Mouse (Mus musculus) kidney, postnatal 0 days (tissue): ENCODE data around the gene Carns1. TPM values are rescaled to one million over a fixed set of nuclear protein-coding genes. Genes with fewer than 3 reads are reported as not detected.
A peak's percentile ranks its signal among the peaks of the same experiment; 100 is the strongest.

Experiments used
- ATAC-seq: fragments of 200-750 bp; cut with Nextera tagmentation; replicated peaks from 2 replicates; pipeline ENCODE4 v1.8.0; 2017; ENCODE audit warnings: low read depth, moderate number of reproducible peaks, moderate TSS enrichment, moderate library complexity; ENCODE audit not compliant: low FRiP score
- DNase-seq: peaks from one replicate; pipeline ENCODE4 v3.0.0-alpha.2; 2016; ENCODE audit warnings: low spot score
- H3K27ac ChIP-seq: fragments of 300-500 bp; sonication (generic); 2 replicates; pipeline ENCODE4 v1.5.1; 2014; ENCODE audit warnings: mild to moderate bottlenecking
- H3K27me3 ChIP-seq: fragments of 300-500 bp; sonication (generic); 2 replicates; pipeline ENCODE4 v1.6.1; 2014; ENCODE audit warnings: low read length, mixed read lengths; ENCODE audit not compliant: insufficient read depth
- H3K36me3 ChIP-seq: fragments of 300-500 bp; sonication (generic); 2 replicates; pipeline ENCODE4 v1.6.1; 2014; ENCODE audit warnings: low read length, mixed read lengths; ENCODE audit not compliant: insufficient read depth
- H3K4me1 ChIP-seq: fragments of 300-500 bp; sonication (generic); replicated peaks from 2 replicates; pipeline ENCODE4 v1.6.1; 2014; ENCODE audit warnings: antibody characterized with exemption, low read length, mixed read lengths; ENCODE audit not compliant: insufficient read depth
- H3K4me2 ChIP-seq: fragments of 300-500 bp; sonication (generic); 2 replicates; pipeline ENCODE4 v1.6.1; 2014; ENCODE audit warnings: mild to moderate bottlenecking, low read length, moderate library complexity, mixed read lengths
- H3K4me3 ChIP-seq: fragments of 300-500 bp; sonication (generic); replicated peaks from 2 replicates; pipeline ENCODE4 v1.5.1; 2014; ENCODE audit warnings: low read depth, low read length
- H3K9ac ChIP-seq: fragments of 300-500 bp; sonication (generic); 2 replicates; pipeline ENCODE4 v1.6.1; 2014; ENCODE audit warnings: low read depth, low read length
- H3K9me3 ChIP-seq: fragments of 300-500 bp; sonication (generic); replicated peaks from 2 replicates; pipeline ENCODE4 v1.6.1; 2016; ENCODE audit warnings: low read length, inconsistent platforms, mixed read lengths
- CTCF ChIP-seq: IDR thresholded peaks from 2 replicates; pipeline ENCODE4 v1.5.1; 2016; ENCODE audit warnings: antibody characterized with exemption, low read depth, mild to moderate bottlenecking, moderate library complexity
- WGBS: fragments of 180-500 bp; shearing (Covaris S2); extraction: QIAGEN DNeasy Blood & Tissue Kit; methylation state at CpG from one replicate; pipeline ENCODE4 v1.1.7; 2014; 5-methylcytosine and 5-hydroxymethylcytosine counted together
- polyA plus RNA-seq: library from polyadenylated mRNA; unstranded; fragments of >200 nt; fragmentation: Nextera tagmentation; extraction: Ambion mirVana; gene quantifications from 2 replicates; pipeline ENCODE4 v1.2.1, GENCODE M21; 2015

Carns1 gene
- polyA plus RNA-seq, 1 experiment from 2014 or later: 3.3 TPM

DNA sequence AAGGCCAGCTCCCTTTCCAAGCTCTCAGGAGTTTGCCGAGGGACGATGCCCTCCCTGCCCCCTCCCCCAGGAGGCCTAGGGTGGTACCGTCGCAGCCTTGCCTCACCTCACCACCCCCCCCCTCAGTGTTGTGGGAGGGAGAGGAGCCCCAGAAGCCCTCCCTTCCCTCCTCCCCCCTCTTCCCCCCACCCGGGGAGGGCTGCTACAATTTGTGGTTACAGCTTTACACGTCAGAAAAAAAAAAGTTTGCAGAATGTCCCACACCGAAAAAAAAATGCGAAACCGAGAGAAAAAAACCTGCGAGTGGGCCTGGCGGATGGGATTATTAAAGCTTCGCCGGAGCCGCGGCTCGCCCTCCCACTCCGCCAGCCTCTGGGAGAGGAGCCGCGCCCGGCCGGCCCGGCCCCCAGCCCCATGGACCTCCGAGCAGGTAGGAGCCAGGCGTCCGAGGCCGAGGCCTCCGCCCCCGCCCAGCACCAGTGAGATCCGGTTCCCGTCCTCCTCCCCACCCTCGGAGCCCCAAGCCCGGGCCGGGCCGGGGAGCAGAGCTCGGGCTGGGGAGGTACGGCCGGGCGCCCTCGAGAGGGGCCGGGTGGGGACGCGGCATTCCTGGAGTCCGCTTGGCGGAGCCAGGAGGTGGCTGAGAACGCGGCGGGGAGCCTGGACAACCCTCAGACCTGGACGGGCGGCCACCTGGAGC is 38.9 kb upstream of the Carns1 start, which contains the start of the genes Clcf1 and AC109138.7:
Gene Clcf1, plus strand, starts transcription at position 168 of the 700 bp plus-strand sequence.
Gene AC109138.7, plus strand, starts transcription at position 287 of the 700 bp plus-strand sequence.
- under 1% methylated on average over 48 of the region's 49 CpGs for WGBS
- peak within 1 kb of the TSS; percentile 95 for H3K4me2 ChIP-seq
- TF ChIP-seq CTCF: no peak
- DNase-seq (peak; percentile 58), ATAC-seq (peak; percentile 58)
- H3K9ac ChIP-seq: peak within 1 kb of the TSS; percentile 98
- no peaks in the 10 kb centered on the region for H3K27me3 ChIP-seq
- no peaks in the 10 kb centered on the region for H3K9me3 ChIP-seq
- no peaks in the 10 kb centered on the region for H3K36me3 ChIP-seq
- peak within 1 kb of the TSS; percentile 91 for H3K4me3 ChIP-seq
- peaks cover 31% of the 10 kb centered on the region for H3K4me1 ChIP-seq
- peak within 1 kb of the TSS; percentile 97 for H3K27ac ChIP-seq

DNA sequence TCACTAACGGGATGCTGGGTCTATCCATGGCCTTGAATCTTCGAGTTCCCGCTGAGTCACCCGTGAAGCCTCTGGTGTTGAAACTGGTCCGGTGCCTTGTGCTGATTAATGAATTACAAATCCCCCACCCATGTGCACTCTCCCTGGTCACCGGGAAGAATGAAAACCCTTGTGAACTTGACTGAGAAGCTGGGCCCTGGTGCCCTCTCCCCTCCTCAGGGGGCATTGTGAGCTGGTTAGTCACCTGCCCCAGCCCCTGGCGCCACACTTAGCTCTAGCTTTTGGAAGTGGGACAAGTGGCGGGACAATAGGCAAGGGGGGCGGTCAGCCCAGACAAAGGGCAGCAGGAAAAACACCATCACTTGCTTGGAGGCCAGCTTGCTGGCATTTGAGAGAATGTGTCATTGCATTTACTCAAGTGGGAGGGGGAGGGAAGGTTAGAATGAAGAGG is 38.3 kb upstream of the Carns1 start:
- ATAC-seq: peak; percentile 57
- H3K27ac ChIP-seq: peak overlapping the region; percentile 97
- H3K4me1 ChIP-seq: peaks cover 31% of the 10 kb centered on the region
- H3K9me3 ChIP-seq: no peaks in the 10 kb centered on the region
- peak; percentile 75 for DNase-seq
- H3K27me3 ChIP-seq: no peaks in the 10 kb centered on the region
- peak overlapping the region; percentile 98 for H3K9ac ChIP-seq
- WGBS: 12% methylated on average over 9 of the region's 9 CpGs
- peak overlapping the region; percentile 95 for H3K4me2 ChIP-seq
- no peaks in the 10 kb centered on the region for H3K36me3 ChIP-seq
- peak overlapping the region; percentile 91 for H3K4me3 ChIP-seq
- no peak for TF ChIP-seq CTCF

DNA sequence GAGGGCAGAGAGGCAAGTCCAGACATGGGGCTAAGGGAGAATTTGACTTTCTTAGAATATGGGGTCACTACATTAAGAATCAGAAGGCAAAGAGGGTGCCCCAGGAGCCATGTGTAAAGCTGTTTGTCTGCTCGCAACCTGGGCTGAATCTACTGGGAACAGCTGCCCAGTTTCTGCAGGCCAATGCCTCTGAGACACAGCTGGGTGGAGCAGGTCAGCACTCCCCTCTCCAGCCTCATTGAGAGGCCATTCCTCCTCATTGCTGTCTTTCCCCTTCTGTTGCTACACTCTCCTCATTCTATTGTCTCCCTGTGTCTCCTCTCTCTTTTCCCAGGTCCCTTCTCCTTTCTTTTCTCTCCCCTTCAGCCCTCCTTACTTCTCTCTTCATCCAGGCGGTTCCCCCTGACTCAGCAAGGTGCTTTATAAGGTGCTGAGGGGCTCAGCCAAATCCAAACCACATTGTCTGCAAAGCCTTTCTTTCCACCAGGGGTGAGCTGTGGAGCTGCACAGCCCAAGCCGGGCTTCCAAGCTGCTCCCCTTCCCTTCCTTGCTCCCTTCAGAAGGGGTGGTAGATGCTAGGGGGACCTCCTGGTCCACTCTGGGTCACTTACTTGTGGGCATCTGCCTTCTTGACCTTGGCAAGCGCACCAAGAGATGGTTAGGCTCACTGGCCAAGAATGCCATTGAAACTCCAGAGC is 36.8 kb upstream of the Carns1 start:
- Histone ChIP-seq H3K27ac (peak overlapping the region; percentile 28; the same call in 1 of the 2 replicates), H3K36me3 (no peaks in the 10 kb centered on the region), H3K9ac (no peak overlapping the region), H3K9me3 (no peaks in the 10 kb centered on the region), H3K4me3 (no peak overlapping the region), H3K4me1 (peaks cover 26% of the 10 kb centered on the region), H3K4me2 (peak overlapping the region; percentile 13; the same call in 1 of the 2 replicates), H3K27me3 (no peaks in the 10 kb centered on the region)
- no peak for DNase-seq
- no peak for ATAC-seq
- TF ChIP-seq CTCF: no peak; the same call in 1 of the 2 replicates
- WGBS: 50% methylated on average over 4 of the region's 4 CpGs

DNA sequence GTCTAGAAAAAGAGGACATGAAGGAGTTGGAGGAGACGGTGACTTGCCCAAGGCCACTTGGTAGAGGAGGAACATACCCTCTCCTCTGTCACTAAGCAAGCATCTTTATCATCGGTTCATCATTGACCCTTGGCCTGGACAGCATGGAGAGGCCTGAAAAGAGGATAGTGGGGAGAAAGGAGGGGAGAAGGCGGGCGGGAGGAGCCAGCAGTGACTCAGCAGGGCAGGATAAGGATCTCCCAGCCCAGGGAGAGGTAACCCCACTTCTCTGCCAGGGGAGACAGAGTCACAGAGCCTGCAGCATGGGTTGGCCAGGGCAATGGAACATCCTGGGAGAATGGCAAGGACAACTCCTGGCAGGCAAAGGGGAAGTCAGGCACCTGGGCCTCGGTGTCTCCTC is 33.3 kb upstream of the Carns1 start:
- no peaks in the 10 kb centered on the region for H3K27me3 ChIP-seq
- H3K4me2 ChIP-seq: no peak overlapping the region
- no peaks in the 10 kb centered on the region for H3K9me3 ChIP-seq
- no peak for TF ChIP-seq CTCF
- H3K36me3 ChIP-seq: no peaks in the 10 kb centered on the region
- DNase-seq: no peak
- ATAC-seq: no peak
- no peak overlapping the region for H3K27ac ChIP-seq
- peaks cover 16% of the 10 kb centered on the region; the same call in 1 of the 2 replicates for H3K4me1 ChIP-seq
- H3K9ac ChIP-seq: no peak overlapping the region
- H3K4me3 ChIP-seq: no peak overlapping the region
- 80% methylated on average over 5 of the region's 5 CpGs for WGBS

DNA sequence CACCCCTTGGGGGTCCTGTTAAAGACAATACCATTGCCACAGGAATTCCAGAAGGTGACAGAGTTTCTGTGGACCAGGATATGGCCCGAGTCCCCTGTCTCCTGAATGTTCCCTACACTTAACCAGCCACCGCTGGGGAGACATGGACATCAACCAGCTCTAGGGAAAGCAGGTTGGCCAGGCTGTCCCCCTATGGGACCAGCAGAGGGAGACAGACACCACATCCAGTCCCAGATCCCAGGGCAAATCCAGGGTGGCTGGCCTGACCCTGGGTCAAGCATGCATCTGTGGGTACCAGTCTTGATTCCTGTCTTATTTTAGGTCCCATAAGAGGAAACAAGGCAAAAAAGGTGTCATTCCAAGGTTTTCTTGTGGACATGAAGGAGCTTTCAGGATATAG is 31.7 kb upstream of the Carns1 start:
- no peak overlapping the region for H3K4me3 ChIP-seq
- 6% methylated on average over 2 of the region's 2 CpGs for WGBS
- TF ChIP-seq CTCF: peak; percentile 99
- no peak overlapping the region for H3K27ac ChIP-seq
- no peak overlapping the region for H3K9ac ChIP-seq
- H3K4me1 ChIP-seq: peaks cover 4% of the 10 kb centered on the region; the same call in 1 of the 2 replicates
- peak; percentile 61 for ATAC-seq
- H3K36me3 ChIP-seq: no peaks in the 10 kb centered on the region
- no peak overlapping the region for H3K4me2 ChIP-seq
- DNase-seq: peak; percentile 89
- no peaks in the 10 kb centered on the region for H3K27me3 ChIP-seq
- no peaks in the 10 kb centered on the region for H3K9me3 ChIP-seq

DNA sequence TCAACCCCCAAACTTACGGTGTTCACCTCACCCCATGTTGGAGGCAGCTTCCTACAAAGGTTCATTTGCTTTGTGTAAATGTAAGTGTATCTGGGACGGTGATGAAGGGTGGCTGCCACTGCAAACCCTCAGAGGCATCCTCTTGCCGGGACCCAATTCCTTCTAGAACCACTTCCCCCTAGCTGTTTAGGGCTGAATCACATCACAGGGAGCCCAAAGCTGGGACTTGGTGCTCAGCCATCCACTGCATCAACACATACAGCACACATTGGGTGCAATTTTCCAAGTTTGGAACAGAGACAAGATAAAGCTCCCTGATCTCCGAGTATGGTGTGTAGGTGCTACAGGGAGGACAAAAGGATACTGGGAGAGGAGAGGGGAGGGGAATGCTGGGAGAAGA is 29.6 kb upstream of the Carns1 start:
- ATAC-seq: no peak
- H3K4me3 ChIP-seq: no peak overlapping the region
- H3K4me2 ChIP-seq: no peak overlapping the region
- H3K36me3 ChIP-seq: no peaks in the 10 kb centered on the region
- no peaks in the 10 kb centered on the region for H3K9me3 ChIP-seq
- H3K9ac ChIP-seq: no peak overlapping the region
- H3K27ac ChIP-seq: no peak overlapping the region
- DNase-seq: peak; percentile 12
- 58% methylated on average over 4 of the region's 4 CpGs for WGBS
- H3K27me3 ChIP-seq: no peaks in the 10 kb centered on the region
- peak; percentile 33; the same call in 1 of the 2 replicates for TF ChIP-seq CTCF
- H3K4me1 ChIP-seq: peaks cover 9% of the 10 kb centered on the region
